Mouse (Mus musculus): ENCODE results near the gene Kctd12. TPM values are rescaled to one million over a fixed set of nuclear protein-coding genes. Genes with fewer than 3 reads are reported as not detected.
A peak's percentile ranks its signal among the peaks of the same experiment; 100 is the strongest.

Kctd12 gene
- 10 to 100 TPM; 20.7 to 23.3 TPM for total RNA-seq (2021)

DNA sequence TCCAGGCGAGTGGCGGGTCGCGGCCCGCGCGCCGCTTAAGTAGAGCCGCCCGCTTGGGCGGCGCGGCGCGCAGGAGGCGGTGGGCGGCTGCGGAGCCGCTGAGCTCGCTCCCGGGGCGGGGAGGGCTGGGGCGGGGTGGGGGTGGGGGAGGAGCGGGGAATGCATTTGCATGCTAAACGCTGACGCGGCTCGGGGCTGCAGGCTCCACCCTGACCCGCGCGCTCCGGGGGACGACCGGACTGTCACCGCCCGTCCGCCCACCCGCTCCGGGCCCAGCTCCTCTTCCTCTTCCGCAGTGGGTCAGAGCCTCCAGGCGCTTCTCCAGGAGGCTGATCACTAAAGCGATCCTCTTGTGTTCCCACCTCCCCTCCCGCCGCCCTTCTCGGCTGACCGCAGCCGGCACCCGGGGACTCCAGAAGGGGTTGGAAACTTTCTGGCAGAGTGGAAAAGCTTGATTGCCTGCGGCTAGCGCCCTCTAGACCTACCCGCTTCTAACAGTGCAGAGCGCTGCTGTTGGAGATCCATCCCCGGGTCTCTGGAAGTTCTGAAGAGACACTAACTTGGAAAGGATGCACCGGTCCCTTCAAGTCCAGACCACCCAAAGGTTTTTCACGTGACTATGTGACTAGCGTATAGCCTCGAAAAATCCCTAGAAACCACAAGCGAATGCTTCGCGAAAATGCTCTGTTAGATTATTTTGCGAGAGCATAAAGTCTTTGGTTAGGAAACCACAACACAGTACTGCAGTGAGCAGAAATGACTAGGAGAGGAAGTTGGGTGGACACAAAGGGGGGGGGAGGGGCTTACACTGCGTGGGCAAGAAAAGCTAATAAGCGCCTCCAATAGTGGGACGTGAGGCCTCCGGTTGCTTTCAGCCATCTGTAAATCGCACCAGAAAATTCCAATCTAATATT, at the start of gene Kctd12:
Gene Kctd12, minus strand, starts transcription at position 11 of the 914 bp plus-strand sequence.
- peak; percentile 88 to 93 for DNase-seq
- intact Hi-C loops (cut with DNase I) = loop anchor here (1.0 to 5.0 kb wide), 4 partner anchors 61 to 172 kb away; partner anchors contain the start of gene Fbxl3

GRCm38 (mm10) chr14:103029203-103029602, 46.8 kb upstream of the Kctd12 start:
- intact Hi-C loops (cut with DNase I) = loop anchor here (2.0 kb wide), 1 partner anchor 14 kb away; no protein-coding TSS in a partner anchor
- no peak for DNase-seq

GRCm38 (mm10) chr14:103020046-103020445, 37.6 kb upstream of the Kctd12 start:
- intact Hi-C loops (cut with DNase I) = no loop called here
- DNase-seq = no peak

- intact Hi-C loops (cut with DNase I) = no loop called here
- DNase-seq = no peak
Observed at GRCm38 (mm10) chr14:103017009-103017408, 34.6 kb upstream of the Kctd12 start.

DNA sequence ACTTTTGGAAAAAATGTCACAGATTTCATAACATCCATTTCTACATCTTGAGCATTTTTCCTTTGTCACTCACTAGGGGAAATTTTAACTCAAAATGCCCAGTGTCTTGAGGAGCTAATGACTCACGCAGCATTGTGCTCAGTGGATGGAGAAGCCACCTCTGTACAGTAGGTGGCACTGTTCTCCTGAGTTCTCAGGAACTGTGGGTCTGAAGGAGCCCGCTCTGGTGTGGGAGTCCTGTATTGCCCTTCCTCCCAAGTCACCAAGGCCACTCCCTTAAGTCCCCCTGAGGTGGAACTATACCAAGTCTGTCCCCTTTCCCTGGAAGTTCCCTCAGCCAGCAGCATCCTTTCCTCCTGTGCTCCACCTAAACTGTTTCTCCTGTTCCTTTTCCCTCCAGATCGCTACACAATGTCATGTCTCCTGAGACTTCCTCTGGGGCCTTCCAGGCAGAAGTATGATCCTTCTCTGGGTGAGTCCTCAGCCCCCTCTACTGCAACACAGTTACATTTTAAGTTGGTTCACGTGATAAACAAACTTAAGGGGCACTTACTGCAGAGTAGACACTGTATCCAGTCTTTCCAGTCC, 30.2 kb upstream of the Kctd12 start:
- DNase-seq = peak; percentile 56 to 68
- intact Hi-C loops (cut with DNase I) = loop anchor here (1.0 kb wide), 2 partner anchors 39 to 525 kb away; no protein-coding TSS in a partner anchor

- peak in 1 of 2 experiments; percentile 41 for DNase-seq
Observed at GRCm38 (mm10) chr14:103011782-103012181, 29.3 kb upstream of the Kctd12 start.

DNA sequence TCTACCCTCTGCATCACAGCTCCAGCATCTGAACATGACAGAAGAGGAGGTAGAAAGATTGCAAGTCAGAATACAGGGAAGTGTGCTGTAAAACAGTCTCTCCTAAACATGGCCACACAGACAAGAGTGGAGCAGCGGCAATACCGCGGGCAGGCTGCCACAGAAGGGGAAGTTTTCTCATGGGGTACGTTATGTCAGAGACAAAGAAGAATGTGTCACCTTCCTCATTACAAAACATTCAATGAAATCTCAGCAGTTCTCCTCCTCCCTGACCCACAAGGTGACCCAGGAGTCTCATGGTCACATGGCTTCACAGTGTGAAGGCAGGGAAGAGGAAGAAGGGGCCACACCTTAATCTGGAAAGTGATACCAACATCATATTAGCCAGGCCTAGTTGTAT, 25.3 kb upstream of the Kctd12 start:
- intact Hi-C loops (cut with DNase I) = no loop called here

More at GRCm38 (mm10) chr14:103011782-103012181, 29.3 kb upstream of the Kctd12 start:
- intact Hi-C loops (cut with DNase I) = loop anchor here (1.0 kb wide), 2 partner anchors 40 to 526 kb away; no protein-coding TSS in a partner anchor

GRCm38 (mm10) chr14:102994662-102995561, 12.5 kb upstream of the Kctd12 start:
- DNase-seq = peak; percentile 79 to 86
- intact Hi-C loops (cut with DNase I) = loop anchor here (5.0 kb wide), 3 partner anchors 478 to 1048 kb away; no protein-coding TSS in a partner anchor

More for the DNA sequence above, 25.3 kb upstream of the Kctd12 start:
- DNase-seq = no peak

DNA sequence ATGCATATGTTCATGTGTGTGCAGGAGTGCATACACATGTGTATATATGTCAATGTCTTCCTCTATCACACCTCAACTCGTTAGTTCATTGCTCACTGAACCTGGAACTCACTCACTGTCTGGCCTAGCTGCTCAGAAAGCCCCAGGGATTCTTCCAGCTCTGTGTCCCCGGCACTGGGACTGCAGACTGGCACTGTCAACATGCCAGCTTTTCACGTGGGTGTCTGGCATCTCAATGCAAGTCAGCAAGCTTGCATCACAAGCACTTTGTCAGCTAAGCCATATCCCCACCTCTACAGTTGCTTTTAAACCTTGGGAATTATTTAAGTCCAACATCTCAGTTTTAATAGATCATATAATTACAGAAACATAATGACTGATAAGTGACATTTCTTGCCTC, 8.3 kb upstream of the Kctd12 start:
- no peak for DNase-seq
- intact Hi-C loops (cut with DNase I) = loop anchor here (5.0 kb wide), 3 partner anchors 473 to 1043 kb away; no protein-coding TSS in a partner anchor

- intact Hi-C loops (cut with DNase I) = loop anchor here (5.0 kb wide), 3 partner anchors 473 to 1043 kb away; no protein-coding TSS in a partner anchor
- DNase-seq = peak; percentile 39 to 46
Observed at GRCm38 (mm10) chr14:102989866-102990265, 7.4 kb upstream of the Kctd12 start.

- no peak for DNase-seq
- intact Hi-C loops (cut with DNase I) = no loop called here
Observed at GRCm38 (mm10) chr14:102989254-102989653, 6.8 kb upstream of the Kctd12 start.

- intact Hi-C loops (cut with DNase I) = no loop called here
- DNase-seq = no peak
Observed at GRCm38 (mm10) chr14:102987626-102988025, 5.2 kb upstream of the Kctd12 start.

DNA sequence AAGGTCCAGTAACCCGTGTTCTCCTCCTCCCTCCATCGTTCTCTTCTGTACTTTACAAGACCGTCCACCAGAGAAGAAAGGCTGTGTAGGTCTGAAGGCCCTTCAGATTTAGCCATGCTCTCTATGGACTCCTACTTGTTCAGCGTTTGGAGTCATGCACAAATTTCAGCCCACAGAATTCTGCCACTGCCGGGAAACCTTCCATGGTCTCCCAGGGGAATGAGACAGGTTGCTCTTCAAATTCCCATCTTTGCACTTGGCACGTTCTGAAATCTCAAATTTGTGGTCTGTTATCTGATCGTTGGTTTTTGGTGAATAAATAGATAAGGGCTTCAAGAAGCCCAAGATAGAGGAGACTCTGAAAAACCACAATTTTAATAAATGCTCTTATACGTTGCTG, 1.2 kb upstream of the Kctd12 start:
- intact Hi-C loops (cut with DNase I) = loop anchor here (2.0 to 5.0 kb wide), 3 partner anchors 61 to 173 kb away; no protein-coding TSS in a partner anchor
- DNase-seq = no peak

DNA sequence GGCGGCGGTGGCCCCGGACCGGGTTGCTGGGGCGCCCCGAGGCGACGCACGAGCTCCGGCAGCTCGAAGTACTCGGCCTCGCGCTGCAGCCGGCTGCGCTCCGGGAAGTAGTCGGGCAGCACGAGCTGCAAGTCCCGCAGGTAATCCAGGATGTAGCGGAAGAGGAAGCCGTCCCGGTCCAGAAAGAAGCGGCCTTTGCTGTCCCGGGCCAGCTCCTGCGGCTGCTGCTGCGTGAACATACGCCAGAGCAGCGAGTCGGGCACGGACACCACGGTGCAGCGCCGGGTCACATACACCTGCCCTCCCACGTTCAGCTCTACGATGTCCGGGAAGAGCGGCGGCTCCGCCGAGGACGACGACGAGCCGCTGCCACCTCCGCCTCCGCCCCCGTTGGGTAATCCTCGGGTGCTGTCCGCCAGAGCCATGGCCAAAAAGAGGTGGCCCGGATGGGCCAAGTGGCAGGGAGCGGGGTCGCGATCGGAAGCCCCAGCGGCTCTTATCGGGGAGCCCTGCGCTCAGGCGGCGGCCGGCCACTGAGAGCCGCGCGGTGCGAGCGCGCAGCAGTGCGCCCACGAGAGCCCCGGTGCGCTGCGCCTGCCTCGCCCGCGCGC, 316 bp downstream of the Kctd12 start:
- intact Hi-C loops (cut with DNase I) = loop anchor here (1.0 to 5.0 kb wide), 4 partner anchors 60 to 171 kb away; partner anchors contain the start of gene Fbxl3
- peak; percentile 85 to 86 for DNase-seq

- peak; percentile 64 to 76 for DNase-seq
- intact Hi-C loops (cut with DNase I) = loop anchor here (1.0 to 5.0 kb wide), 5 partner anchors 59 to 171 kb away; partner anchors contain the start of gene Fbxl3
Observed at GRCm38 (mm10) chr14:102981441-102982015, 909 bp downstream of the Kctd12 start.

GRCm38 (mm10) chr14:102980986-102981385, 1.5 kb downstream of the Kctd12 start:
- no peak for DNase-seq
- intact Hi-C loops (cut with DNase I) = loop anchor here (2.0 to 5.0 kb wide), 3 partner anchors 59 to 98 kb away; no protein-coding TSS in a partner anchor

- intact Hi-C loops (cut with DNase I) = loop anchor here (2.0 to 5.0 kb wide), 3 partner anchors 58 to 98 kb away; no protein-coding TSS in a partner anchor
- DNase-seq = peak; percentile 25 to 31
Observed at GRCm38 (mm10) chr14:102980481-102980880, 2.0 kb downstream of the Kctd12 start.

- intact Hi-C loops (cut with DNase I) = loop anchor here (2.0 to 5.0 kb wide), 3 partner anchors 58 to 97 kb away; no protein-coding TSS in a partner anchor
- peak in 1 of 2 experiments; percentile 7 for DNase-seq
Observed at GRCm38 (mm10) chr14:102979831-102980230, 2.6 kb downstream of the Kctd12 start.

- intact Hi-C loops (cut with DNase I) = no loop called here
- peak; percentile 13 to 16 for DNase-seq
Observed at GRCm38 (mm10) chr14:102975865-102976264, 6.6 kb downstream of the Kctd12 start.

Measured in heart, postnatal 36 days (tissue).